Mouse (Mus musculus) intestine, postnatal 0 days (tissue): ENCODE measurements around the gene Nexn. TPM values are rescaled to one million over a fixed set of nuclear protein-coding genes. Genes with fewer than 3 reads are reported as not detected.

Source experiments
- ATAC-seq: fragments of 200-750 bp; cut with Nextera tagmentation; 2 replicates; pipeline ENCODE4 v1.8.0; 2017; ENCODE audit warnings: mild to moderate bottlenecking, moderate TSS enrichment, moderate library complexity
- H3K27ac ChIP-seq: fragments of 300-500 bp; sonication (generic); 2 replicates; pipeline ENCODE4 v1.5.1; 2014; ENCODE audit warnings: mild to moderate bottlenecking, low read depth, low read length, moderate library complexity
- H3K27me3 ChIP-seq: fragments of 300-500 bp; sonication (generic); replicated peaks from 2 replicates; pipeline ENCODE4 v1.6.1; 2014; ENCODE audit warnings: low read length, mixed read lengths; ENCODE audit not compliant: control insufficient read depth, insufficient read depth
- H3K36me3 ChIP-seq: fragments of 300-500 bp; sonication (generic); 2 replicates; pipeline ENCODE4 v1.6.1; 2014; ENCODE audit warnings: mild to moderate bottlenecking, moderate library complexity; ENCODE audit not compliant: control insufficient read depth, insufficient read depth
- H3K4me1 ChIP-seq: fragments of 300-500 bp; sonication (generic); replicated peaks from 2 replicates; pipeline ENCODE4 v1.6.1; 2014; ENCODE audit warnings: antibody characterized with exemption, low read length, mixed read lengths; ENCODE audit not compliant: control insufficient read depth, insufficient read depth
- H3K4me2 ChIP-seq: fragments of 300-500 bp; sonication (generic); replicated peaks from 2 replicates; pipeline ENCODE4 v1.6.1; 2014; ENCODE audit warnings: low read depth, mild to moderate bottlenecking, moderate library complexity
- H3K4me3 ChIP-seq: fragments of 300-500 bp; sonication (generic); 2 replicates; pipeline ENCODE4 v1.5.1; 2014; ENCODE audit warnings: low read depth, low read length
- H3K9ac ChIP-seq: fragments of 300-500 bp; sonication (generic); 2 replicates; pipeline ENCODE4 v1.6.1; 2014; ENCODE audit warnings: mild to moderate bottlenecking, low read depth, low read length
- H3K9me3 ChIP-seq: fragments of 300-500 bp; sonication (generic); 2 replicates; pipeline ENCODE4 v1.6.1; 2016; ENCODE audit warnings: mixed run types; ENCODE audit not compliant: control insufficient read depth
- CTCF ChIP-seq: sonication (generic); IDR thresholded peaks from 2 replicates; pipeline ENCODE4 v1.5.1; 2016; ENCODE audit warnings: low read depth, mild to moderate bottlenecking, control low read depth, antibody characterized with exemption, moderate library complexity
- WGBS: fragments of 180-500 bp; shearing (Covaris S2); extraction: QIAGEN DNeasy Blood & Tissue Kit; methylation state at CpG from one replicate; pipeline ENCODE4 v1.1.7; 2014; 5-methylcytosine and 5-hydroxymethylcytosine counted together
- polyA plus RNA-seq: library from polyadenylated mRNA; unstranded; fragments of >200 nt; fragmentation: Nextera tagmentation; extraction: Ambion mirVana; gene quantifications from 2 replicates; pipeline ENCODE4 v1.2.1, GENCODE M21; 2015

Gene Nexn
- polyA plus RNA-seq, 1 experiment from 2014 or later = 30.3 TPM

DNA sequence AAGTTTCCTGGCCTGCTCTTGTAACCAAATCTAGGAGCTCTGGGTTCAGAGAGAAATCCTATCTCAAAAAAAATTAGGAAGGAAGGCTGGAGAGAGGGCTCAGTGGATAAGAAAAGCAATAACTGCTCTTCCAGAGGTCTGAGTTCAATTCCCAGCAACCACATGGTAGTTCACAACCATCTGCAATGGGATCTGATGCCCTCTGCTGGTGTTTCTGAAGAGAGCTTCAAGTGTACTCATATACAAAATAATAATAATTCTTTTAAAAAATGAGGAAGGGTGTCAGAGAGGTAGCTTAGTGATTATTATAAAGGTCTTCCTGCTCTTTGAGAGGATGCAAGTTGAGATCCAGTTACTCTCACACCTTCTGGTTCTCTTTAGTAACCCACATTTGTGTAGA is 41.2 kb downstream of the Nexn start:
- Histone ChIP-seq H3K4me2 (no peak overlapping the region), H3K4me1 (no peaks in the 10 kb centered on the region), H3K27ac (no peak overlapping the region), H3K9me3 (no peaks in the 10 kb centered on the region), H3K9ac (no peak overlapping the region), H3K27me3 (no peaks in the 10 kb centered on the region), H3K4me3 (no peak overlapping the region), H3K36me3 (peaks cover 87% of the 10 kb centered on the region)
- peak; percentile 31 for TF ChIP-seq CTCF
- no peak for ATAC-seq

DNA sequence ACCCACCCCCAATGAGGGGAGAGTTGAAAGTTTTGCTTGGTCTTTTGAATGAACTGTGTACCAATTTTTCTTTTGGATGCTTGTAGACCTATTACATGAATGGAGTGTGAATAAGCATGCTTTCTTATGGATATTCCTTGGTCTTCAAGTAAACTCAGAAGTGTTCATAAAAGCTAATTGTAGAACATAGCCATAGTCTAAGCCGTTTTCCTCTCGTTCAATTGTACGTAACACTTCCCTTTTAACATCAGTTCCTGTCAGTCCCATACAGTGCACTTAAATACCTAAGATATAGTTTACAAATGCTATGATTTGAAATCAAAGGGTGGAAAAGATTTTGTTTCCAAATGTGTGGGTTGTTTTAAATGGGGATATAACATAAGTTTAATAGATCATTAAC is 52.7 kb downstream of the Nexn start:
- no peak for TF ChIP-seq CTCF
- H3K27me3 ChIP-seq = no peaks in the 10 kb centered on the region
- 16% methylated on average over 3 of the region's 3 CpGs for WGBS
- H3K9me3 ChIP-seq = no peaks in the 10 kb centered on the region
- no peak overlapping the region for H3K4me3 ChIP-seq
- peak overlapping the region; percentile 80 for H3K4me2 ChIP-seq
- 0 out of 2 replicates have a peak overlapping the region, but pooled peaks have one; percentile 2 for H3K9ac ChIP-seq
- H3K4me1 ChIP-seq = no peaks in the 10 kb centered on the region; the same call in 1 of the 2 replicates
- peaks cover 14% of the 10 kb centered on the region for H3K36me3 ChIP-seq
- no peak for ATAC-seq
- H3K27ac ChIP-seq = no peak overlapping the region

DNA sequence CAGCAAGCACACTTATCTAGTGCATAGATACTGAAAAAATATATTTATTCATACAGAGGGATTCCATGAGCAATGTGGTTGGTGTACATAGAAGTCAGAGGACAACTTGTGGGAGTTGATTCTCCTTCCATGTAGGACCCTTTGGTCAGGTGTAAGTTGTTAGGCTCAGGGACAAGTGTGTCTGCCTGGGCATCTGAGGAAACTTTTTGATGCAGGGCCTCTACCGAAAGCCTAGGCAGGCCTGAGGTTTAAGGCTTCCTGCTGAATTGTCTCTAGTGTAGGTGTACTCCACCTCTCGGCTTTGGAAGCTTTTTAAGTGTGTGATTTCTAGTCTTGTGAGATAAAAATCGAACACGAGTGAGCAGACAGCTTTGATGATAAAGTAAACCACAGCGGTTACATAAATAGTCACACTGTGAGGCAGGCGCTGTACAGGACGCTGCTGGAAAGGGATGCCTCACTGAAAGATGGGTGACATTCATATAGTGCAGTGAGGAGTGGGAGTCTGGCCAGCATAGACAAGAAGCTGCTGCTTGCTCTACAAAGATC is 54.3 kb downstream of the Nexn start:
- peak overlapping the region; percentile 80 for H3K4me2 ChIP-seq
- H3K36me3 ChIP-seq = peaks cover 11% of the 10 kb centered on the region; the same call in 1 of the 2 replicates
- H3K4me3 ChIP-seq = peak overlapping the region; percentile 91
- H3K9me3 ChIP-seq = no peaks in the 10 kb centered on the region
- H3K4me1 ChIP-seq = peaks cover 4% of the 10 kb centered on the region; the same call in 1 of the 2 replicates
- H3K27ac ChIP-seq = no peak overlapping the region
- H3K9ac ChIP-seq = peak overlapping the region; percentile 98
- no peak for TF ChIP-seq CTCF
- 1% methylated on average over 7 of the region's 7 CpGs for WGBS
- no peaks in the 10 kb centered on the region for H3K27me3 ChIP-seq
- ATAC-seq = no peak

DNA sequence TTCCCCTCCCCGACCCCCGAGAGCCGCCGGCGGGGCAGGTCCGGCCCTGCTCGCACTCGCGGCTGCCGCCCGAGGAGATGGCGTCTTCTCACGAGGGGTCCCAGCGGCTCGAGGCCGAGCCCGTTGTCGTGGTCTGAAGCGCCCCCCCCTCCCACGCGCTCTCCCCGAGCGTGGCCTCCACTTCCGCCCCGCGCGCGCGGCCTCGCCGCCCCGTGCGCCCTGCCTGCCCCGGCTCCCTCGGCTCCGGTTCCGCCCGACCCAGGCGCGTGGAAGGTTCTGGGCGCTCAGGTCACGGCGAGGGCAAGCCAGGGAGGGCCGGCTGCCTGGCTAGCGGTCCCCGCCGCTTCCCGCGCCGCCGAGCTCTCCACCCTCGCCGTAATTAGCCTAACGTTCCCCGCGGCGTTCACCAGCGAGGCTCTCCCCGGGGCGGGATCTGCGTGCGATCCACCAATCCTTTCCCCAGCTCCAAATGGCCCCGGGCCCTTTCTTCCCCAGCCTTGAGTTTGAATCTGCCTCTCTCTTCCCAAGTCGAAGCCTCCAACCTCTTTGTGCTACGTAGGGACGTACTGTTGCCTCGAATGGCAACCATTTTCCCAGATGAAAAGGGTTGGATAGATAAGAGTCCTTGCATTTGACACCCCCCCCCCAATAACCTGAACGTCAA is 55.3 kb downstream of the Nexn start:
- under 1% methylated on average over 66 of the region's 68 CpGs for WGBS
- TF ChIP-seq CTCF = no peak
- Histone ChIP-seq H3K4me3 (peak overlapping the region; percentile 91), H3K27me3 (no peaks in the 10 kb centered on the region), H3K36me3 (peaks cover 4% of the 10 kb centered on the region; the same call in 1 of the 2 replicates), H3K27ac (peak overlapping the region; percentile 100), H3K4me2 (peak overlapping the region; percentile 80), H3K4me1 (peaks cover 9% of the 10 kb centered on the region; the same call in 1 of the 2 replicates), H3K9ac (peak overlapping the region; percentile 98), H3K9me3 (no peaks in the 10 kb centered on the region)
- peak; percentile 60 for ATAC-seq

DNA sequence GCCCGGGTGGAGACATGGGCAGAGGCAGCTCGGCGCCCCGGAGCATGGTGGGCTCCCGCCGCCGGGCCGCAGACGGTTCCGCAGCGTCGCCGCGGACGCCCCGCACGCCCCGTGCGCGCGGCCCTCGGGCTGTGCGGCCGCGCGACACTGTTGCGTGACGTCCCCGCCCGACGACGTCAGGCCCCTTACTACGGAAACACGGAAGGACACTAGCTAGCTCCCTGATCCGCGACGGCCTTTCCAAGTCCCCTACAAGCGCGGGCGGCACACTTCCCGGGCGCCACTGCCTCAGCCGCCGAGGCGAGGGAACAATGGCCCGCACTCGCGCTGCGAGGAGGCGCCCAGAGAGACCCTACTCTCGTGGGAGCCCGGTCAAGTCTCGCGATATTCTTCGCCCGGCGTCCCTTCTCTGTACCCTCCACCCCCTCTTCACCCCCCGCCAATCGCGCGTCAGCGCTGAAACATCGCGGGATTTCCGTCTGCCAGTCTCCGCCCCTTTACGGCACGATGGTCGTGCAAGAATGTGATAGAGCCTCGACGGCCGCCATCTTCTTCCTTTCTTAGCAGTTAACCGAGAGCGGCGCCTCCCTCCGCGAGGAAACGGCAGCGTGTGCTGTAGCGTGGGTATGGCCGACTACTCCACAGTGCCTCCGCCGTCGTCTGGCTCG is 56.0 kb downstream of the Nexn start, which contains the start of the genes Dnajb4 and Fubp1:
Gene Dnajb4 (minus strand): TSS at position 336 of the 668 bp plus-strand sequence.
Gene Fubp1 (plus strand): TSS at position 456 of the 668 bp plus-strand sequence.
- Histone ChIP-seq H3K36me3 (no peaks in the 10 kb centered on the region; the same call in 1 of the 2 replicates), H3K4me1 (peaks cover 9% of the 10 kb centered on the region; the same call in 1 of the 2 replicates), H3K27me3 (no peaks in the 10 kb centered on the region), H3K9me3 (no peaks in the 10 kb centered on the region), H3K27ac (peak within 1 kb of the TSS; percentile 100), H3K9ac (peak within 1 kb of the TSS; percentile 98), H3K4me3 (peak within 1 kb of the TSS; percentile 91), H3K4me2 (peak within 1 kb of the TSS; percentile 80)
- peak; percentile 96 for ATAC-seq
- TF ChIP-seq CTCF = no peak
- under 1% methylated on average over 83 of the region's 85 CpGs for WGBS
